Mouse (Mus musculus) spleen, adult 2 months (tissue): ENCODE results near the gene Gm6793.

Source experiments
- CTCF ChIP-seq: fragments of 200-500 bp; IDR thresholded peaks from 2 replicates; pipeline ENCODE4 v1.5.1; 2011; ENCODE audit warnings: mild to moderate bottlenecking, inconsistent platforms; ENCODE audit not compliant: insufficient read depth, insufficient read length, insufficient replicate concordance; ENCODE audit errors: extremely low read depth
- POLR2A ChIP-seq: fragments of 200-500 bp; IDR thresholded peaks from 2 replicates; pipeline ENCODE4 v1.6.1; 2011; ENCODE audit warnings: low read depth, low read length, inconsistent platforms

GRCm38 (mm10) chr8:112030663-112031062 is 15.8 kb upstream of the Gm6793 start:
- TF ChIP-seq CTCF (no peak), POLR2A (no peak)
